Mouse (Mus musculus): ENCODE results near the gene Olfr1349. TPM values are rescaled to one million over a fixed set of nuclear protein-coding genes. Genes with fewer than 3 reads are reported as not detected.

Olfr1349 gene
- total RNA-seq, 1 experiment, result not detected

Other genes starting within 250 kb of the Olfr1349 start
- gene Zfp667, start 236.4 kb downstream of the Olfr1349 start, total RNA-seq (2012; rRNA removed), result 2.3 and 3.2 TPM in 2 replicates
- 3.2 and 3.6 TPM in 2 replicates for gene Zfp583, start 191.7 kb downstream of the Olfr1349 start, total RNA-seq (2012; rRNA removed)
- 2.5 and 2.9 TPM in 2 replicates for gene Gm3854, start 179.2 kb downstream of the Olfr1349 start, total RNA-seq (2012; rRNA removed)
- 1.2 and 1.5 TPM in 2 replicates for gene Zfp78, start 159.7 kb downstream of the Olfr1349 start, total RNA-seq (2012; rRNA removed)
- gene Zfp28, start 139.7 kb downstream of the Olfr1349 start, total RNA-seq (2012; rRNA removed), result 5.6 and 7.7 TPM in 2 replicates
- 0.21 and 0.54 TPM in 2 replicates for gene Smim17, start 124.2 kb downstream of the Olfr1349 start, total RNA-seq (2012; rRNA removed)
- gene Gm20715, start 112.7 kb downstream of the Olfr1349 start, total RNA-seq (2012; rRNA removed), result 0.09 and 0.11 TPM in 2 replicates
- 0.37 TPM in 1 of 2 replicates, not detected in the other for gene Olfr1344, start 84.3 kb downstream of the Olfr1349 start, total RNA-seq (2012; rRNA removed)
- gene Olfr1336, start 66.8 kb downstream of the Olfr1349 start, total RNA-seq (2012; rRNA removed), result not detected in 2 replicates
- not detected in 2 replicates for gene Olfr1346, start 55.8 kb downstream of the Olfr1349 start, total RNA-seq (2012; rRNA removed)
- not detected in 2 replicates for gene Olfr5, start 36.0 kb downstream of the Olfr1349 start, total RNA-seq (2012; rRNA removed)
- not detected in 2 replicates for gene Olfr1347, start 23.2 kb downstream of the Olfr1349 start, total RNA-seq (2012; rRNA removed)
- not detected in 2 replicates for gene Olfr1348, start 14.2 kb downstream of the Olfr1349 start, total RNA-seq (2012; rRNA removed)
- gene Olfr1350, start 41.9 kb upstream of the Olfr1349 start, total RNA-seq (2012; rRNA removed), result not detected in 2 replicates
- gene Zim1, start 173.5 kb upstream of the Olfr1349 start, total RNA-seq (2012; rRNA removed), result 0.95 and 1.7 TPM in 2 replicates
- 27.4 and 80.4 TPM in 2 replicates for gene Peg3, start 207.5 kb upstream of the Olfr1349 start, total RNA-seq (2012; rRNA removed)
- 2.5 and 4.5 TPM in 2 replicates for gene Usp29, start 207.6 kb upstream of the Olfr1349 start, total RNA-seq (2012; rRNA removed)

All from ES-E14 (cell line).